Mouse (Mus musculus): ENCODE measurements around the gene Vps54. TPM values are rescaled to one million over a fixed set of nuclear protein-coding genes. Genes with fewer than 3 reads are reported as not detected.

The Vps54 gene
- total and polyA plus RNA-seq, 3 experiments = 13.2 to 16.1 TPM; not detected in 1

GRCm38 (mm10) chr11:21327486-21327885 is 88.4 kb downstream of the Vps54 start:
- no peak overlapping the region for H3K4me3 ChIP-seq (ENCODE audit: control insufficient read depth in 1 of 2, insufficient read depth in 1 of 2, low read depth in 2 of 2, low read length in 2 of 2)

GRCm38 (mm10) chr11:21328141-21328540 is 89.1 kb downstream of the Vps54 start:
- Histone ChIP-seq H3K36me3 (ENCODE audit: control insufficient read depth in 1 of 2, insufficient read depth in 2 of 2, low read length in 2 of 2) (no peaks in the 10 kb centered on the region; a peak in 1 of 4 replicates), H3K9ac (ENCODE audit: control insufficient read depth, low read depth, low read length, poor library complexity, severe bottlenecking) (no peak overlapping the region), H3K4me3 (ENCODE audit: control insufficient read depth in 1 of 2, insufficient read depth in 1 of 2, low read depth in 2 of 2, low read length in 2 of 2) (no peak overlapping the region), H3K27ac (ENCODE audit: control insufficient read depth, low read depth, low read length) (no peak overlapping the region), H3K9me3 (replicated peaks; ENCODE audit: insufficient read depth, low read length) (no peaks in the 10 kb centered on the region), H3K4me1 (ENCODE audit: control insufficient read depth in 1 of 2, insufficient read depth in 2 of 2, low read length in 2 of 2) (no peaks in the 10 kb centered on the region), H3K27me3 (ENCODE audit: control insufficient read depth in 1 of 2, insufficient read depth in 2 of 2, low read length in 2 of 2) (no peaks in the 10 kb centered on the region), H3K79me2 (ENCODE audit: control insufficient read depth, insufficient read depth, low read length, poor library complexity) (no peaks in the 10 kb centered on the region)
- 0 out of 2 replicates have a peak, but pooled peaks have one; percentile 24 for TF ChIP-seq SIN3A (IDR thresholded peaks at IDR 0.05; ENCODE audit: low read length)
- no peak for TF ChIP-seq RCOR1 (IDR thresholded peaks at IDR 0.05; ENCODE audit: low read depth, low read length)
- DNase-seq (ENCODE audit: low read depth, low spot score) = no peak

More at GRCm38 (mm10) chr11:21327486-21327885, 88.4 kb downstream of the Vps54 start:
- Histone ChIP-seq H3K27me3 (ENCODE audit: control insufficient read depth in 1 of 2, insufficient read depth in 2 of 2, low read length in 2 of 2) (no peaks in the 10 kb centered on the region), H3K9ac (ENCODE audit: control insufficient read depth, low read depth, low read length, poor library complexity, severe bottlenecking) (no peak overlapping the region), H3K9me3 (replicated peaks; ENCODE audit: insufficient read depth, low read length) (no peaks in the 10 kb centered on the region), H3K27ac (ENCODE audit: control insufficient read depth, low read depth, low read length) (no peak overlapping the region), H3K4me1 (ENCODE audit: control insufficient read depth in 1 of 2, insufficient read depth in 2 of 2, low read length in 2 of 2) (no peaks in the 10 kb centered on the region), H3K36me3 (ENCODE audit: control insufficient read depth in 1 of 2, insufficient read depth in 2 of 2, low read length in 2 of 2) (no peaks in the 10 kb centered on the region; a peak in 1 of 4 replicates), H3K79me2 (ENCODE audit: control insufficient read depth, insufficient read depth, low read length, poor library complexity) (no peaks in the 10 kb centered on the region)
- no peak for DNase-seq (ENCODE audit: low read depth, low spot score)
- TF ChIP-seq POLR2AphosphoS5 (IDR thresholded peaks at IDR 0.05; ENCODE audit: borderline replicate concordance, low read depth, low read length) (no peak), MYC (IDR thresholded peaks at IDR 0.05; ENCODE audit: low read depth, low read length) (no peak), E2F4 (IDR thresholded peaks at IDR 0.05; ENCODE audit: borderline replicate concordance, low read depth, low read length) (no peak), ZNF384 (IDR thresholded peaks at IDR 0.05; ENCODE audit: low read depth, low read length) (no peak), ZMIZ1 (IDR thresholded peaks at IDR 0.05; ENCODE audit: low read depth, low read length) (no peak), POLR2A (IDR thresholded peaks at IDR 0.05; ENCODE audit: control insufficient read depth in 1 of 2, insufficient read depth in 1 of 2, low read depth in 1 of 2, low read length in 2 of 2, poor library complexity in 1 of 2) (no peak), ETS1 (IDR thresholded peaks at IDR 0.05; ENCODE audit: low read depth, low read length) (no peak), GABPA (IDR thresholded peaks at IDR 0.05; ENCODE audit: low read depth, low read length) (no peak), ZKSCAN1 (IDR thresholded peaks at IDR 0.05; ENCODE audit: low read depth, low read length) (no peak), SIN3A (IDR thresholded peaks at IDR 0.05; ENCODE audit: low read length) (no peak), HCFC1 (IDR thresholded peaks at IDR 0.05; ENCODE audit: low read depth, low read length) (no peak)

GRCm38 (mm10) chr11:21332639-21333295 is 93.7 kb downstream of the Vps54 start:
- Histone ChIP-seq H3K27ac (ENCODE audit: control insufficient read depth, low read depth, low read length) (no peak overlapping the region), H3K4me1 (ENCODE audit: control insufficient read depth in 1 of 2, insufficient read depth in 2 of 2, low read length in 2 of 2) (no peaks in the 10 kb centered on the region), H3K9ac (ENCODE audit: control insufficient read depth, low read depth, low read length, poor library complexity, severe bottlenecking) (no peak overlapping the region), H3K79me2 (ENCODE audit: control insufficient read depth, insufficient read depth, low read length, poor library complexity) (no peaks in the 10 kb centered on the region), H3K27me3 (ENCODE audit: control insufficient read depth in 1 of 2, insufficient read depth in 2 of 2, low read length in 2 of 2) (no peaks in the 10 kb centered on the region), H3K4me3 (ENCODE audit: control insufficient read depth in 1 of 2, insufficient read depth in 1 of 2, low read depth in 2 of 2, low read length in 2 of 2) (no peak overlapping the region), H3K9me3 (replicated peaks; ENCODE audit: insufficient read depth, low read length) (no peaks in the 10 kb centered on the region), H3K36me3 (ENCODE audit: control insufficient read depth in 1 of 2, insufficient read depth in 2 of 2, low read length in 2 of 2) (no peaks in the 10 kb centered on the region; a peak in 1 of 4 replicates)
- no peak for DNase-seq (ENCODE audit: low read depth, low spot score)
- no peak for TF ChIP-seq ELF1 (IDR thresholded peaks at IDR 0.05; ENCODE audit: low read depth, low read length)
- no peak for TF ChIP-seq NELFE (IDR thresholded peaks at IDR 0.05; ENCODE audit: low read depth, low read length)
- TF ChIP-seq MAFK (IDR thresholded peaks at IDR 0.05; ENCODE audit: borderline replicate concordance, low read depth, low read length) = no peak
- no peak for TF ChIP-seq ETS1 (IDR thresholded peaks at IDR 0.05; ENCODE audit: low read depth, low read length)
- TF ChIP-seq EP300 (IDR thresholded peaks at IDR 0.05; ENCODE audit: low read depth in 1 of 2, low read length in 2 of 2) = no peak
- TF ChIP-seq KAT2A (conservative IDR thresholded peaks at IDR 0.05; ENCODE audit: low read depth, low read length) = no peak
- TF ChIP-seq GABPA (IDR thresholded peaks at IDR 0.05; ENCODE audit: low read depth, low read length) = no peak
- no peak for TF ChIP-seq ZKSCAN1 (IDR thresholded peaks at IDR 0.05; ENCODE audit: low read depth, low read length)
- TF ChIP-seq UBTF (IDR thresholded peaks at IDR 0.05; ENCODE audit: borderline replicate concordance, insufficient read depth, low read depth, low read length) = no peak
- TF ChIP-seq MYB (IDR thresholded peaks at IDR 0.05; ENCODE audit: low read depth, low read length) = no peak
- no peak for TF ChIP-seq ZC3H11A (IDR thresholded peaks at IDR 0.05; ENCODE audit: low read depth, low read length)
- TF ChIP-seq TCF12 (IDR thresholded peaks at IDR 0.05; ENCODE audit: low read depth, low read length) = no peak
- no peak for TF ChIP-seq TBP (IDR thresholded peaks at IDR 0.05; ENCODE audit: low read depth, low read length)
- no peak for TF ChIP-seq JUND (IDR thresholded peaks at IDR 0.05; ENCODE audit: low read depth, low read length)
- no peak for TF ChIP-seq USF2 (IDR thresholded peaks at IDR 0.05; ENCODE audit: borderline replicate concordance in 1 of 2, insufficient read depth in 1 of 2, low read depth in 1 of 2, low read length in 2 of 2)
- TF ChIP-seq MYC (IDR thresholded peaks at IDR 0.05; ENCODE audit: low read depth, low read length) = no peak

Measured in MEL (cell line).